Mouse (Mus musculus) gastrocnemius, postnatal 14 days (tissue): ENCODE results near the gene Cd300lb. TPM values are rescaled to one million over a fixed set of nuclear protein-coding genes. Genes with fewer than 3 reads are reported as not detected.
A peak's percentile ranks its signal among the peaks of the same experiment; 100 is the strongest.
"Not testable (repeated sequence)": the region's sequence is repeated elsewhere in the genome, so short reads cannot be mapped to it uniquely, and the experiment has no call there.

ENCODE experiments used
- DNase-seq: peaks from one replicate; pipeline ENCODE4 v3.0.0; 2021; ENCODE audit warnings: mixed read lengths
- intact Hi-C: fragments of 180-260 bp; cut with DNase I; formaldehyde crosslinking; loops from one replicate; pipeline ENCODE4 v1.15.1; 2025; ENCODE audit warnings: low total_unique reads
- long read RNA-seq, 2 experiments: library from polyadenylated mRNA; stranded (forward); transcript quantifications; one replicate each; pipeline ENCODE4 v2.0.0; 2021
- total RNA-seq, 2 experiments: library from RNA; stranded (reverse); gene quantifications; 2 replicates each; pipeline ENCODE4 v1.2.3; 2021

Gene Cd300lb
- under 1 TPM; 0.13 to 0.78 TPM for total RNA-seq
- long read RNA-seq, experiment 1, partial matches to known transcripts = 1 of 3 reads
- long read RNA-seq, experiment 1, other reads (novel, unspliced or antisense) = 0 of 3 reads
- long read RNA-seq, experiment 2, partial matches to known transcripts = 0 of 1 reads
- long read RNA-seq, experiment 2, other reads (novel, unspliced or antisense) = 1 of 1 reads

DNA sequence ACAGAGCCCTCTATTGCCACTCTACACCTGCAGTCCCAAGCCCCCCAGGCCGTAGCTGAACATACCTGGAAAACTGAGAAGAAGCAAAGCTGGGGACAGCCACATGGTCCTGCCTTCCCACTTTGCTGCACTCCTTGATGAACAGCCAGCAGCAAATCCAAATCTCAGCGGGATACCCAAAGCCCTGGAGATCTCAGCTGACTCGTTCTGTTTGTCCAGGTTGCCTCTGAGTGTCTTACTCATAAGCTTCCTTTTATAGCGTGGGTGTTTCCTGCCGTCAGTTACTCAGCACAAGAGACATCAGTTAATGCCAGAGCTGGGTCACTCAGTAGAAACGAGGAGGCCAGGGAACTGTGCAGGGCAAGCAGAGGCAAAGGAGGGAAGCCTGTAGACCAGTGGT lies at the start of gene Cd300lb:
Gene Cd300lb, minus strand, starts transcription at position 243 of the 400 bp plus-strand sequence.
- no peak for DNase-seq
- intact Hi-C loops = no loop called here

DNA sequence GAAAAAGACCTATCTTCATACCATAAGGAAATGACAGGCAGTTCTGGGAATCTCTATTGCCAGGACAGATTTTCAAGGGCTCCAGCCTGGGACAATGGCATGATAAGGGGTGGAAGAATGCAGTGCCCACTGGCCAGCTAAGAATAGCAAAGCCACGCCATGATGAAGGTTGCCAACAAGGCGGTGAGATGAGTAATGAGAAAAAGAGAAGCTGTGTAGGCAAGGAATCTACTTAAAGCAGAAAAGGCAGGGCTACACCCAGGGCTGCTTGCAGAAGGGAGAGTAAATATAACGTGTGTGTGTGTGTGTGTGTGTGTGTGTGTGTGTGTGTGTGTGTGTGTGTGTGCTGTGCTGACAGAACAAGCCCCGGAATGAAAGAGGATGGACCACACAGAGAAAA lies 47.7 kb upstream of the Cd300lb start:
- no peak for DNase-seq
- intact Hi-C loops = no loop called here

GRCm38 (mm10) chr11:114972726-114973125 lies 38.5 kb upstream of the Cd300lb start:
- intact Hi-C loops = no loop called here
- DNase-seq = no peak

- intact Hi-C loops = no loop called here
Measured at GRCm38 (mm10) chr11:114968752-114969207, 34.6 kb upstream of the Cd300lb start, which contains the start of gene Cd300c. TSS of gene Cd300c (minus strand) at chr11:114969157.

GRCm38 (mm10) chr11:114965182-114965828 lies 31.1 kb upstream of the Cd300lb start:
- no peak for DNase-seq

More at GRCm38 (mm10) chr11:114968752-114969207, 34.6 kb upstream of the Cd300lb start, which contains the start of gene Cd300c:
- no peak for DNase-seq

GRCm38 (mm10) chr11:114960369-114960768 lies 26.2 kb upstream of the Cd300lb start:
- no peak for DNase-seq
- intact Hi-C loops = no loop called here

More at GRCm38 (mm10) chr11:114965182-114965828, 31.1 kb upstream of the Cd300lb start:
- intact Hi-C loops = no loop called here

DNA sequence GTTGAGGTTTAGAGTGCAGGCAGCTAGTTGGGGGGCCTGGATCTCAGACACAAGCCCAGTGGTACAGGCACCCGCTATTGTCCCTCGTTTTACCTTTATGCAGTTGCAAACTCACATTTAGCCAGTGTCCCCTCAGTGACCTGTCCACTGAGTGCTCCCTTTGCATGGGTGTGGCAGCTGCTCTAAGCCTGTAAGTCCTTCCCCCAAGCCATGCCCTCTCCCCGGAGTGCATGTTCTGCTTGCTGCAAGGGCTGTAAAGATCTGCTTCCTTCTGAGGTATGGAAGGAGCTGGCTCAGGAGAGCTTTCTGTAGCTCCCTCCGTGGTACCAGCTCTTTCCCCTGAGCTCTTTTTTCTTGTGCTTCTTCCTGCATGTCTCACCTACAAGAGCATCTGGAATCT lies 595 bp downstream of the Cd300lb start:
- no peak for DNase-seq
- intact Hi-C loops = no loop called here

DNA sequence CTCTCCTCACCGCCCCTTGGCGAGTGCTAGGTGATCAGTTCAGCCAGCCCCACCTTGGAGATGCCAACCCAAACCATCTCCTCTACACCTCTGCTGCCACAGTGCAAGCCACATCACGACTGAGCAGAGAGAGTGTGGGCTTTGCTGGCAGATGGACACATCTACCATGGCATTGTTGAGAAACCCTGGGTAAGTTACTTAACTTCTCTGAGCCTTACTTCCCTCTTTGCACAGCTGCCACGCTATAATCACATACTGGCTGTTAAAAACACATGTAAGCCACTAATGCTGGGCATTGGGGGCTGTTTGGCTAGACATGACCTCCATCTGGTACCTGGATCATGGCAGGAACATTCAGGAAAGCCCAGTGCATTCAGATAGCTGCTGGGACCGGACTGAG lies 3.1 kb downstream of the Cd300lb start:
- DNase-seq = no peak
- intact Hi-C loops = no loop called here

- DNase-seq = no peak
Measured at GRCm38 (mm10) chr11:114929581-114929980, 4.6 kb downstream of the Cd300lb start.

DNA sequence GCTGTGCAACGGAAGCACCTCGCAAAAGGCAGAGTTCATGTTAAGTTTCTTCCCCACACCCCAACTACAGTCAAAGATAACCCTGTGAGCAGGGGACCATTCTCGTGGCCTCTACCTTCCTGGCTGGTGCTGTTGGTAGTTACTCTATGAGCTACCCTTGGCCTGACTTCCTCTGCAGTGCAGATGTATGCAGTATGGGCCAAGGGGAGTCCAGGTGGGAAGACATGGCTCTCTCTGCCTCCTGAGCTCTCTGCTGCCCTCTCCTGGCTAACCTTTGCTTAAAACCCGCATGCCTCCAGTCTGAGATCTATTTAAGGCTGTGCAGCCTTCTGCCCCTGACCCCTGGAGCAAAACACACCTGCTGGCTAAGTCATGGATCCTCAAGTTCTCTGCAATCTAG lies 10.2 kb downstream of the Cd300lb start:
- intact Hi-C loops = no loop called here
- DNase-seq = no peak

More at GRCm38 (mm10) chr11:114929581-114929980, 4.6 kb downstream of the Cd300lb start:
- intact Hi-C loops = no loop called here

DNA sequence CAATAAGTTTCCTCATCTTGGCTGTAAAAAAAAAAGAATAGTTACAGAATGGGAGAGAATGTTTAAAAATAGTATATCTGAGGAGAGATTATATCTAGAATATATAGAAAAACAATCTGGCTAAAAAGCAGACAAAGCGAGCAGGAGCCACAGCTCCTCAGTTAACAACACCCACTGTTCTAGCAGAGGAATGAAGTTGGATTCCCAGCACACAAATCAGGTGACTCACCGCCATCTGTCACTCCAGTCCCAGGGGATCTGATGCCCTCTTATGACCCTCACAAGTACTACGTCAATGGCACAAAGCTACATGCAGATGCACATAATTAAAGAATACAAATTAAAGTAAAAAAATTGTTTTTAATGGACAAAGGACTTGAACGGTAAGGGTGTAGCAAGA lies 11.7 kb downstream of the Cd300lb start:
- intact Hi-C loops = no loop called here
- no peak for DNase-seq

GRCm38 (mm10) chr11:114917120-114917519 lies 17.1 kb downstream of the Cd300lb start:
- DNase-seq = no peak
- intact Hi-C loops = no loop called here

GRCm38 (mm10) chr11:114914978-114915377 lies 19.2 kb downstream of the Cd300lb start:
- intact Hi-C loops = loop anchor here (2.0 to 5.0 kb wide), 2 partner anchors 104 to 168 kb away; no protein-coding TSS in a partner anchor
- DNase-seq = no peak

DNA sequence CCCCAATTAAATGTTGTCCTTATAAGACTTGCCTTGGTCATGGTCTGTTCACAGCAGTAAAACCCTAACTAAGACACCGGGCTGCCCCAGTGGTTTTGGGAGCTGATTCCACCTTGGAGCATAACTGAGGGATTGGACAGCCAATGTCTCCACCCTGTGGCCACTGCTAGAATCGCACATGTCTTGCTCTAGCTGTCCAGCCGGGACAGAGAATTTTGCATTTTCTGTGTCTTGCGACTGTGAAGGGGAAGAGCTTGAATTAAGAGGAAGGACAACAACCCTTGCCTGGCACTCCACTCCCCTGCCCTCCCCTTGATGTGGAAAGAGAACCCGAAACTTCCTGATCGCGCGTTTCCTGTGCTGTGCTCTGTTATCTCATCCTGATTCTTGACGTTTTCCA lies 21.3 kb downstream of the Cd300lb start:
- intact Hi-C loops = loop anchor here (5.0 kb wide), 1 partner anchor 166 kb away; no protein-coding TSS in a partner anchor
- peak; percentile 76 for DNase-seq

GRCm38 (mm10) chr11:114909538-114909937 lies 24.6 kb downstream of the Cd300lb start:
- DNase-seq, intact Hi-C loops: not testable (repeated sequence)

GRCm38 (mm10) chr11:114908086-114908485 lies 26.1 kb downstream of the Cd300lb start:
- no peak for DNase-seq
- intact Hi-C loops = no loop called here

GRCm38 (mm10) chr11:114907567-114907966 lies 26.6 kb downstream of the Cd300lb start:
- DNase-seq = no peak
- intact Hi-C loops = no loop called here

GRCm38 (mm10) chr11:114903224-114903623 lies 31.0 kb downstream of the Cd300lb start:
- intact Hi-C loops = no loop called here

DNA sequence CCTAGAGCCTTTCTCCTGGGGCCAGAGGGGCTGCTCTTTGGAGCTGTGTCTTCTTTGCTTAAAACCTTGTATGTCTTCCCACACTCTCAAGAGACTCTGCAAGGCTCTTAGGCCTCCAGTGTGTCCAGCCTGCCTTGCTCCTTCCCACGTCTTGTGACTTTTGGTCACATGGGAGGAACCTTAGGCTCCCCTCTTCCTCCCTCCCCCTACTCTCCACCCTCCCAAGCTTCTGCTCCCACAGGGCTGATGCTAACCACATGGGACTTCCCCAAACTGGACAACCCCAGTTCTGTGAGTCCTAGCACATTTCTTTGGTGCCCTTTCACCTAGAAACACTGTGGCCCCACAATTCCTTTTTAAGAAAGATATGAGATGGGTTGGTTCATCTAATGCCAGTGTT lies 36.2 kb downstream of the Cd300lb start:
- intact Hi-C loops = no loop called here
- no peak for DNase-seq

More at GRCm38 (mm10) chr11:114903224-114903623, 31.0 kb downstream of the Cd300lb start:
- DNase-seq = no peak

- DNase-seq = no peak
- intact Hi-C loops = no loop called here
Measured at GRCm38 (mm10) chr11:114896085-114896484, 38.1 kb downstream of the Cd300lb start.

DNA sequence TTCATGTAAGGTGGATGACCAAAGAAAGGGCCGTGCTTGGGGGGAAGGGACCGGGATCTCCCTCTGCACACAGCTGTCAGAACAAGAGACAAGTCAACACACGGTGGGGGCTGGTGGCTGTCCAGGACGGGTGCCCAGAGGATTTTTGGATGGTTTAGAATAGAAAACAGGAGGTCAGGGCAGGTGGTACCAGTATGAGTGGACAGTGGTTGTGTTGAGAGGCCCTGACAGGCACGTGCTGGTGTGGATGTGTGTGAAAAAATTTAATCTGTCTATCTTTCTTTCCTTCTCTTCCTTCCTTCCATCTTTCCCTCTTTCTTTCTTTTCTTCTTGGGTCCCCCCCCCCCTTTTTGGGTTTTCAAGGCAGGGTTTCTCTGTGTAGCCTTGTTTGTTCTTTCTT lies 43.6 kb downstream of the Cd300lb start:
- no peak for DNase-seq
- intact Hi-C loops = no loop called here
